Mouse (Mus musculus) Patski (cell line): ENCODE measurements around the gene Chd3. TPM values are rescaled to one million over a fixed set of nuclear protein-coding genes. Genes with fewer than 3 reads are reported as not detected.

Experiments used
- ATAC-seq: fragments of 100-300 bp; one replicate; pipeline ENCODE4 v1.8.0; 2021
- CTCF ChIA-PET: fragments of 350-600 bp; sonication (Branson Sonifier 250); formaldehyde crosslinking; loops from one replicate; lab custom pipeline; 2022; ENCODE audit warnings: inconsistent platforms; lab: Charles Lee
- POLR2A ChIA-PET: fragments of 350-600 bp; sonication (Branson Sonifier 250); formaldehyde crosslinking; loops from one replicate; lab custom pipeline; 2022; ENCODE audit warnings: antibody characterized with exemption, inconsistent platforms; lab: Charles Lee
- DNase-seq: peaks from one replicate; pipeline ENCODE4 v3.0.0-alpha.2; 2011; ENCODE audit warnings: low read depth, low spot score
- H3K27me3 ChIP-seq: fragments of 371-371 bp; one replicate; pipeline ENCODE4 v1.5.1; 2021
- CTCF ChIP-seq: fragments of 100-300 bp; IDR thresholded peaks from one replicate; pipeline ENCODE4 v1.5.1; 2021
- in situ Hi-C: fragments of 300-500 bp; cut with MboI; formaldehyde crosslinking; loops from 3 replicates; pipeline ENCODE4 v1.11.1; 2018; ENCODE audit warnings: low pct_unique_long_range_greater_than_20kb, mixed read lengths
- polyA plus RNA-seq: library from polyadenylated mRNA; unstranded; gene quantifications from one replicate; pipeline ENCODE4 v1.2.3, GENCODE M21; 2021

The Chd3 gene
- polyA plus RNA-seq, 1 experiment from 2014 or later: 295 TPM

DNA sequence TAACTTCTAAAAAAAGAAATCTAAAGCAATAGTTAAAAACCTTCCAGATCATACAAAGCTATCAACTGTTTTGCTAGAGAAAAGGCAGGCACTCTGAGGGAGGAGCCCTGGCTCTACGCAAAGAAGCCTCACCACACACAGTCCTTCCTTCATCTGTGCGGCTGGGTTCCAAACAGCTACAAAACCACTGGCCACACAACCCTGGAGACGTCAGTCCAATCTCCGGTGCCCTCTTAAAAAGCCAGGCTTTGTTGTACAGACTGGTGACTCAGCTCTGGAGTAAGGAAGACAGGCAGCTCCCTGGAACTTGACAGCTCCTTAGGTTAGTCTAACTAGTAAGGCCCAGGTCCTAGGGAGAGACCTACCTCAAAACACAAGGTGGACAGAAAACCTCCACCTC is 6.4 kb upstream of the Chd3 start:
- ChIA-PET CTCF (interaction anchor here (0.7 to 0.8 kb wide), 2 partner anchors 14 to 102 kb away, joined by 3 read pairs; no protein-coding TSS in a partner anchor), POLR2A (no interaction called here)
- in situ Hi-C loops: no loop called here
- H3K27me3 ChIP-seq: no peaks in the 10 kb centered on the region
- DNase-seq: no peak
- ATAC-seq: no peak
- no peak for TF ChIP-seq CTCF

DNA sequence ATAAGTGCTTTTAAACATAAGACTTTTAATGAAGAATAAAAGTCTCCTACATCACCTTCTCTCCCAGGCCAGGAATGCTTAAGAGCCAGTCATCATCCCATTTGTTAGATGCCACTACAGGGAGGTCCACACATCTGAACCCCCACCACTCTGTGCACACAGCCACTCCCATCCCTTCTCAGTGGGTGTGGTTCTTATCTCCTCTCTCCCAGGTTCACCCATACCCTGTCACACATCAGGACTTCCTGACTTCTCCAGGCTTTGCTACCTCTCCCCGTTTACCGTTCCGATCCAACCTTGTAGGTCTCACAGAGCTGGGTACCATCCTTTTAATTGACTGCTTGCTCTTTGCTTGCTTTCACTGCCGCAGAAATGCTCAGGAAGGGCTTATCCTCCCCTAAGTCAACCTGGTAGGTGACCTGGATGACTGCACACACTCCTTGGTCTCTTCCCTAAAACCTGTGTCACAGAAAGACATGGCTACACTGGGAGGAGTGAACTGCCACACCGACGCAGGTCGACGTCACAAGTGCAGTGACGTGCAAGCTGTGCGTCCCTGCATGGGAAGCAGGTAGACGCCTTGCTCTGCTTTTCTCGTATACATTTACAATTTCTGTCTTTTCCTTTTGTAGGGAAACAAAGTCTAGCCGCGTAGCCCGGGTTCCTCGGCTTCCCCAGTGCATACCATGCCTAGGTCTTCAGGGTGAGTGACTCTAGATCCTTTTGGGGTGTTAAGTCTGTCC is 4.2 kb upstream of the Chd3 start:
- ATAC-seq (no peak), DNase-seq (no peak)
- POLR2A ChIA-PET: no interaction called here
- no peaks in the 10 kb centered on the region for H3K27me3 ChIP-seq
- in situ Hi-C loops: no loop called here
- TF ChIP-seq CTCF: no peak
- CTCF ChIA-PET: interaction anchor here (1.4 kb wide), 1 partner anchor 9 kb away, joined by 3 read pairs; no protein-coding TSS in a partner anchor

DNA sequence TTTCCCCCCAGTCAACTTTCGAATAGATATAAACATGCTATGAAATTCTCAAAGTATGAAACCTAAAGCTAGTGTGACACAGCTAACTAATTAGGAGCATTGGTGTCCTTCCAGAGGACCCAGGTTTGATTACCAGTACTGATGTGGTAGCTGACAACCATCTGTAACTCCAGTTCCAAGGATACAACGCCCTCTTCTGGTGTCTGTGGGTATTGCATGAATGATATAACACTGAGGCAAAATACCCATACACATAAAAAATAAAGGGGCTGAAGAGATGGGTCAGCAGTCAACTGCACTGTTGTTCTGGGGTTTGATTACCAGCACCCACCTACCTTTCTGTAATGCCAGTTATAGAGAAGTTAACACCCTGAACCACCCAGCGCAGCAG is 3.6 kb upstream of the Chd3 start:
- DNase-seq: no peak
- in situ Hi-C loops: no loop called here
- POLR2A ChIA-PET: no interaction called here
- ATAC-seq: no peak
- TF ChIP-seq CTCF: no peak
- CTCF ChIA-PET: interaction anchor here (1.4 kb wide), 1 partner anchor 10 kb away, joined by 3 read pairs; no protein-coding TSS in a partner anchor
- H3K27me3 ChIP-seq: no peaks in the 10 kb centered on the region

- in situ Hi-C loops: no loop called here
- ChIA-PET POLR2A (no interaction called here), CTCF (interaction anchor here (1.4 kb wide), 1 partner anchor 10 kb away, joined by 3 read pairs; no protein-coding TSS in a partner anchor)
Measured at GRCm38 (mm10) chr11:69372056-69372779, 3.0 kb upstream of the Chd3 start.

GRCm38 (mm10) chr11:69371601-69372000 is 2.4 kb upstream of the Chd3 start:
- no peak for ATAC-seq
- POLR2A ChIA-PET: no interaction called here

More at GRCm38 (mm10) chr11:69372056-69372779, 3.0 kb upstream of the Chd3 start:
- H3K27me3 ChIP-seq: no peaks in the 10 kb centered on the region
- ATAC-seq (no peak), DNase-seq (no peak)
- TF ChIP-seq CTCF: no peak

GRCm38 (mm10) chr11:69370817-69371215 is 1.6 kb upstream of the Chd3 start:
- POLR2A ChIA-PET: interaction anchor here (0.6 to 1.1 kb wide), 4 partner anchors 9 to 1299 kb away, joined by 3 to 5 read pairs (median 3); no protein-coding TSS in a partner anchor
- in situ Hi-C loops: no loop called here
- CTCF ChIA-PET: interaction anchor here (1.1 to 1.3 kb wide), 2 partner anchors 9 to 101 kb away, joined by 3 read pairs; no protein-coding TSS in a partner anchor
- H3K27me3 ChIP-seq: no peaks in the 10 kb centered on the region
- no peak for DNase-seq
- ATAC-seq: no peak
- TF ChIP-seq CTCF: no peak

More at GRCm38 (mm10) chr11:69371601-69372000, 2.4 kb upstream of the Chd3 start:
- no peaks in the 10 kb centered on the region for H3K27me3 ChIP-seq
- in situ Hi-C loops: no loop called here
- CTCF ChIA-PET: interaction anchor here (1.4 kb wide), 1 partner anchor 11 kb away, joined by 3 read pairs; no protein-coding TSS in a partner anchor
- no peak for TF ChIP-seq CTCF
- DNase-seq: no peak

- TF ChIP-seq CTCF: no peak
- CTCF ChIA-PET: interaction anchor here (0.9 to 1.3 kb wide), 4 partner anchors 9 to 100 kb away, joined by 3 read pairs; no protein-coding TSS in a partner anchor
- in situ Hi-C loops: no loop called here
- POLR2A ChIA-PET: interaction anchor here (0.6 to 1.1 kb wide), 9 partner anchors 9 to 1299 kb away, joined by 3 to 5 read pairs (median 3); no protein-coding TSS in a partner anchor
- DNase-seq (no peak), ATAC-seq (no peak)
- no peaks in the 10 kb centered on the region for H3K27me3 ChIP-seq
Measured at GRCm38 (mm10) chr11:69369990-69370816, 997 bp upstream of the Chd3 start.

- no peak for TF ChIP-seq CTCF
- in situ Hi-C loops: no loop called here
- ATAC-seq (no peak), DNase-seq (no peak)
- no peaks in the 10 kb centered on the region for H3K27me3 ChIP-seq
- CTCF ChIA-PET: interaction anchor here (0.9 to 1.3 kb wide), 3 partner anchors 11 to 45 kb away, joined by 3 read pairs; partner anchors contain the start of genes Cntrob and Trappc1
- POLR2A ChIA-PET: interaction anchor here (0.7 to 1.7 kb wide), 7 partner anchors 27 to 114 kb away, joined by 3 to 6 read pairs (median 4); partner anchors contain the start of gene Kcnab3
Measured at GRCm38 (mm10) chr11:69368356-69369214, 621 bp downstream of the Chd3 start.
